Mouse (Mus musculus) Patski (cell line): ENCODE data around the gene Pigf. TPM values are rescaled to one million over a fixed set of nuclear protein-coding genes. Genes with fewer than 3 reads are reported as not detected.
A peak's percentile ranks its signal among the peaks of the same experiment; 100 is the strongest.

Experiments used
- ATAC-seq: fragments of 100-300 bp; one replicate; pipeline ENCODE4 v1.8.0; 2021
- CTCF ChIA-PET: fragments of 350-600 bp; sonication (Branson Sonifier 250); formaldehyde crosslinking; loops from one replicate; lab custom pipeline; 2022; ENCODE audit warnings: inconsistent platforms; lab: Charles Lee
- POLR2A ChIA-PET: fragments of 350-600 bp; sonication (Branson Sonifier 250); formaldehyde crosslinking; loops from one replicate; lab custom pipeline; 2022; ENCODE audit warnings: antibody characterized with exemption, inconsistent platforms; lab: Charles Lee
- DNase-seq: peaks from one replicate; pipeline ENCODE4 v3.0.0-alpha.2; 2011; ENCODE audit warnings: low read depth, low spot score
- H3K27me3 ChIP-seq: fragments of 371-371 bp; one replicate; pipeline ENCODE4 v1.5.1; 2021
- CTCF ChIP-seq: fragments of 100-300 bp; IDR thresholded peaks from one replicate; pipeline ENCODE4 v1.5.1; 2021
- in situ Hi-C: fragments of 300-500 bp; cut with MboI; formaldehyde crosslinking; loops from 3 replicates; pipeline ENCODE4 v1.11.1; 2018; ENCODE audit warnings: low pct_unique_long_range_greater_than_20kb, mixed read lengths
- polyA plus RNA-seq: library from polyadenylated mRNA; unstranded; gene quantifications from one replicate; pipeline ENCODE4 v1.2.3, GENCODE M21; 2021

Gene Pigf
- polyA plus RNA-seq, 1 experiment from 2014 or later = 31.9 TPM

GRCm38 (mm10) chr17:86969582-86969981, 55.6 kb downstream of the Pigf start:
- in situ Hi-C loops = no loop called here
- ChIA-PET POLR2A (no interaction called here), CTCF (no interaction called here)
- TF ChIP-seq CTCF = no peak
- ATAC-seq (no peak), DNase-seq (no peak)
- H3K27me3 ChIP-seq = no peaks in the 10 kb centered on the region

GRCm38 (mm10) chr17:86968581-86968980, 56.6 kb downstream of the Pigf start:
- no peaks in the 10 kb centered on the region for H3K27me3 ChIP-seq
- ChIA-PET POLR2A (no interaction called here), CTCF (no interaction called here)
- in situ Hi-C loops = no loop called here
- DNase-seq (no peak), ATAC-seq (no peak)
- TF ChIP-seq CTCF = no peak

GRCm38 (mm10) chr17:86967536-86968525, 57.4 kb downstream of the Pigf start:
- POLR2A ChIA-PET = interaction anchor here (0.6 kb wide), 1 partner anchor 488 kb away, joined by 3 read pairs; no protein-coding TSS in a partner anchor
- CTCF ChIA-PET = interaction anchor here (1.0 kb wide), 1 partner anchor 25 kb away, joined by 3 read pairs; no protein-coding TSS in a partner anchor
- no peak for ATAC-seq
- H3K27me3 ChIP-seq = no peaks in the 10 kb centered on the region
- in situ Hi-C loops = no loop called here
- DNase-seq = no peak
- no peak for TF ChIP-seq CTCF

- H3K27me3 ChIP-seq = no peaks in the 10 kb centered on the region
- TF ChIP-seq CTCF = no peak
- in situ Hi-C loops = no loop called here
- ChIA-PET POLR2A (no interaction called here), CTCF (interaction anchor here (1.0 kb wide), 1 partner anchor 26 kb away, joined by 3 read pairs; no protein-coding TSS in a partner anchor)
- ATAC-seq (no peak), DNase-seq (no peak)
Observed at GRCm38 (mm10) chr17:86967048-86967447, 58.2 kb downstream of the Pigf start.

GRCm38 (mm10) chr17:86966040-86966439, 59.2 kb downstream of the Pigf start:
- DNase-seq (no peak), ATAC-seq (no peak)
- in situ Hi-C loops = no loop called here
- ChIA-PET POLR2A (no interaction called here), CTCF (no interaction called here)
- H3K27me3 ChIP-seq = no peaks in the 10 kb centered on the region
- no peak for TF ChIP-seq CTCF

GRCm38 (mm10) chr17:86965121-86965520, 60.1 kb downstream of the Pigf start:
- in situ Hi-C loops = no loop called here
- POLR2A ChIA-PET = interaction anchor here (0.7 kb wide), 1 partner anchor 684 kb away, joined by 3 read pairs; no protein-coding TSS in a partner anchor

GRCm38 (mm10) chr17:86964502-86964901, 60.7 kb downstream of the Pigf start:
- POLR2A ChIA-PET = no interaction called here
- CTCF ChIA-PET = no interaction called here
- H3K27me3 ChIP-seq = no peaks in the 10 kb centered on the region
- peak; percentile 56 for ATAC-seq
- DNase-seq = peak; percentile 68
- in situ Hi-C loops = no loop called here
- TF ChIP-seq CTCF = no peak

More at GRCm38 (mm10) chr17:86965121-86965520, 60.1 kb downstream of the Pigf start:
- no peaks in the 10 kb centered on the region for H3K27me3 ChIP-seq
- ATAC-seq (no peak), DNase-seq (no peak)
- CTCF ChIA-PET = no interaction called here
- no peak for TF ChIP-seq CTCF

- CTCF ChIA-PET = no interaction called here
- POLR2A ChIA-PET = interaction anchor here (0.7 kb wide), 2 partner anchors 49 to 55 kb away, joined by 3 read pairs; no protein-coding TSS in a partner anchor
- TF ChIP-seq CTCF = no peak
- no peaks in the 10 kb centered on the region for H3K27me3 ChIP-seq
- in situ Hi-C loops = no loop called here
- no peak for DNase-seq
- no peak for ATAC-seq
Observed at GRCm38 (mm10) chr17:86964041-86964440, 61.2 kb downstream of the Pigf start.

- no peaks in the 10 kb centered on the region for H3K27me3 ChIP-seq
- DNase-seq = no peak
- no peak for TF ChIP-seq CTCF
- ChIA-PET POLR2A (interaction anchor here (0.7 to 1.2 kb wide), 3 partner anchors 28 to 56 kb away, joined by 3 to 5 read pairs (median 3); no protein-coding TSS in a partner anchor), CTCF (interaction anchor here (1.3 kb wide), 1 partner anchor 81 kb away, joined by 3 read pairs; no protein-coding TSS in a partner anchor)
- in situ Hi-C loops = no loop called here
- peak; percentile 2 for ATAC-seq
Observed at GRCm38 (mm10) chr17:86963586-86963902, 61.7 kb downstream of the Pigf start.

- no peak for TF ChIP-seq CTCF
- DNase-seq (peak; percentile 48), ATAC-seq (peak; percentile 75)
- CTCF ChIA-PET = interaction anchor here (1.2 to 1.3 kb wide), 2 partner anchors 14 to 82 kb away, joined by 3 to 4 read pairs; no protein-coding TSS in a partner anchor
- POLR2A ChIA-PET = interaction anchor here (0.7 to 1.2 kb wide), 2 partner anchors 28 to 56 kb away, joined by 3 to 5 read pairs; no protein-coding TSS in a partner anchor
- in situ Hi-C loops = no loop called here
- no peaks in the 10 kb centered on the region for H3K27me3 ChIP-seq
Observed at GRCm38 (mm10) chr17:86962894-86963585, 62.2 kb downstream of the Pigf start, which contains the start of gene Rhoq. Gene Rhoq (plus strand): TSS chr17:86963082.
